Mouse (Mus musculus) CD8-positive naive resting alpha-beta T cell, adult 2 months (primary cell): ENCODE measurements around the gene Il18r1.

Experiments
- DNase-seq, 2 experiments: peaks; one replicate each; pipeline ENCODE4 v3.0.0; 2022; ENCODE audit warnings: low read depth in 2 of 2, low spot score in 2 of 2

Il18r1 gene

GRCm38 (mm10) chr1:40465477-40466430 is at the start of gene Il18r1:
Gene Il18r1 (plus strand): TSS chr1:40465552.
- DNase-seq = peak; percentile 70 to 75

GRCm38 (mm10) chr1:40417034-40417433 is 48.3 kb upstream of the Il18r1 start:
- no peak for DNase-seq

DNA sequence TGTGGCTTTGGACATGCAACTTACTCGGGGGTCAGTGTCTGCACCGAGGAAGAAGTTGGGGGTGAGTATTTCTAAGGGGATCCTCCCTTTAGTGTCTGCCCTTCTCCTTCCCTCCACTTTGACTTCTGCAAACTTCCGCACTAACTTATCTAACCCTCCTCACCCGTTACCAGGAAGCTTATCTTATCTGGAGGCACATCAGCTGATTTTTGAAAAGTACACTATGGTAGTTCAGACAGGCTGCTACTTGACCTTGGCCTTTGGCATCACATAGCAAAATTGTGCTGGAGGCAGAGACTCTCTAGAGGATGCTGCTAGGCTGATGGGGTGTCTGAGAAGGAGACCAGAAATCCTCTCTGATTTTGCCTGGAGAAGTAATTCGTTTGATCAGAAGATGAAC is 46.8 kb upstream of the Il18r1 start:
- no peak for DNase-seq

DNA sequence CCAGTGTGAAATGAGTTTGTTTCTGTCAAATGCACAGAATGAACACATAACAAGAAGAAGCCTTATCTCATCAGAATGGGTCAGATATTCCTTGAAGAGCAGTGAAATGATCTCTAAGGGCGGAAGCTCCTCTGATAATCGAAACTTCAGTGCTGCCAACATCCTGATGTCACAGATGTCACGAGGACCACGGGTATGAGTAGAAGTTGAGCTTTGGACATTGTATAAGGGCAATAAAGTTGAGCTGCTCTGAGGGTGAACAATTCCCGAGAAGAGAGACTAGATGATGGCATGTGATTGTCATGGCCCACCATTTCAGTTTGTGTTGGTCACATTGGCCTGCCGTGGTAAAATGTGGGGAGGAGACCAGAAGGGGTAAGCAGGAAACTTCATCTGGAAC is 41.5 kb upstream of the Il18r1 start:
- DNase-seq = no peak

- DNase-seq = no peak
Observed at GRCm38 (mm10) chr1:40427270-40427669, 38.1 kb upstream of the Il18r1 start.

GRCm38 (mm10) chr1:40427901-40428300 is 37.5 kb upstream of the Il18r1 start:
- DNase-seq = no peak

GRCm38 (mm10) chr1:40428910-40429675 is 36.3 kb upstream of the Il18r1 start, which contains the start of gene Il1rl1:
Gene Il1rl1 (plus strand): TSS chr1:40429570.
- no peak for DNase-seq

- no peak for DNase-seq
Observed at GRCm38 (mm10) chr1:40430143-40430834, 35.1 kb upstream of the Il18r1 start.

DNA sequence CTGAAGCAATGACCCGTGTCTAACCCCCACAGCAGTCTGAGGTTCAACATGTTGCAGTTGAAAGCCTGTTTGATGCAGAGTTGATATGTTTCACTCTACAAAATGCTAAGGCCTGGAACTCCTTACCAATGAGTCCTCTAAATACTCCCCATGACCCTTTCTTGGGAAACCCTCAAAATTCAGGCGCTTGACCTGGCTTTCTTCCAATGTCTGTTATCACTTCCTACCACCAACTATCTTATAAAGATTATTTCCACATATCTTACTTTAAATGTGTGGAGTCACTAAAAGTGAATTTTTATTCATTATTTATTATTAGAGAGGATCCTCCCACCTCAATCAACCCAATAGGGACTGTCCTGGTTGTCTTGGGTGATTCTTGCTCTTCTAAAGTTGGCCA is 33.2 kb upstream of the Il18r1 start:
- DNase-seq = no peak

DNA sequence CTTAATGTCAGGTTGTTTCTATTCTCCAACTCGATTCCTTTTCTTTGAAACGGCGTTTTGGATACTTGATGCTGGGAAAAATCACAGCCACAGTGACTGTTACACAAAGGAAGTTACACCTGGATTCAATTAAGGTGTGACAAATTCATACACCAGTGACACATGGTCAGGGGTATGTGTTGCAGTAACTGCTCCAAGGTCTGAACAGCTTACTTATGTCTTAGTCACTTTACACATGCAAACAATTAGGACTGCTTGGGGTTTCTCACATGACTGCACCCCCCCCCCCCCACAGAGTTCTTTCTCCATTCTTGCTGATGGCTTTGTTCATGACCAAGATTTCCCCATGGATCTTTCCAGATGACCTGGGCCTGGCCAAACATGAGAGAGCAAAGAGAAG is 29.4 kb upstream of the Il18r1 start:
- DNase-seq = no peak

DNA sequence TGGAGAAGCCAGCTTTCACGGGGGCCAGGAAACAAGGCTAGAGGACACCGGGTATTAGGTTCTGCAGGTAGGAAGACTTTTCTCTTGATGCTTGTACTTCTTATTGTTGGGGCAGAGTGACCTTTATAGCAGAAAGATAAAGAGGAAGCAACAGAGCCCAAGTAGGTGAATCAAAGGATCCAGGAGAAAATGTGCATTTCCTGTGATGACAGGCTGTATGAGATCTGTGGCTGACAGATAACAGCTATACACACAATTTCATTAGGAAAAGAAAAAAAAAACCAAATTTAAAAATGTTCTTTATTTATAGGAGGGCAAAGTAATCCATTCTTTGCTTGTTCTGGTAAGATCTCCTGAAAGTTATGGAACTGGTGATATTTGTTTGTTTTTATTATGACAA is 28.0 kb upstream of the Il18r1 start:
- DNase-seq = no peak

DNA sequence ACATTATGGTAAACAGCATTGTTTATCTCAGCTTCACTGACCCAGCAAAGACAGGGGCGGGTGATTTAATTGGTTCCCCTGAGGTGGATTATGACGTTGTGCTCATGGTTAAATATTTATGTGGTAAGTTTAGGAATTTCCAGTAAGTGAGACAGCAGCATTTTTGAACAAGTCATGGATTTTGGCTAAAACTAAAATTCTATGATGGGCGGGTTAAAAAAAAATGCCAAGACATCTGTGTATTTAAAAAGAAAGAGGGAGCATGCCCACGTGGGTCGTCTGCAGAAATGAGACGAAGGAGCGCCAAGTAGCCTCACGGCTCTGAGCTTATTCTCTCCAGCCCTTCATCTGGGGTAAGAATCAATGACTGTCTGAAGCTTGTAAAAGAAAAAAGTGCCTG is 25.8 kb upstream of the Il18r1 start:
- DNase-seq = no peak

DNA sequence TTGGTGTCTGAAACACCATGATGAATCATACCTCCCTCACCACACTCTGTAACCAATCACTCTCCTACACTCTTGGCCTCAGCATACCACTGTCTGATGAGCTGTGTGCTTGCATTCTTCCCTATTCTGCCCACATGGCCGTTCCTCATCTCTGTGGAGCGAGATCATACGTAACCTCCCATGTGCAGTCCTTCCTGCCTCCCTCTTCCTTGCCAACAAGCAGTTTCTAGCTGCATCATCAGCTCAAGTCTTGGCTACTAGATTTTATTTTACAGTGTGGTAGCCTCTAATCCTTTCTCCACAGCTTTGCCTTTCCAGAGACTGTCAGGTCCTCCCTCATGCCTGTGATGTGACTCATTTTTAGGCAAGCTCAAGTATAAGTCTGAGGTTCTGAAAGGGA is 20.6 kb upstream of the Il18r1 start:
- no peak for DNase-seq

- DNase-seq = no peak
Observed at GRCm38 (mm10) chr1:40467306-40467705, 2.0 kb downstream of the Il18r1 start.

- no peak for DNase-seq
Observed at GRCm38 (mm10) chr1:40468805-40469204, 3.5 kb downstream of the Il18r1 start.

GRCm38 (mm10) chr1:40469900-40470299 is 4.5 kb downstream of the Il18r1 start:
- peak in 1 of 2 experiments; percentile 30 for DNase-seq

GRCm38 (mm10) chr1:40472401-40472800 is 7.0 kb downstream of the Il18r1 start:
- DNase-seq = no peak

DNA sequence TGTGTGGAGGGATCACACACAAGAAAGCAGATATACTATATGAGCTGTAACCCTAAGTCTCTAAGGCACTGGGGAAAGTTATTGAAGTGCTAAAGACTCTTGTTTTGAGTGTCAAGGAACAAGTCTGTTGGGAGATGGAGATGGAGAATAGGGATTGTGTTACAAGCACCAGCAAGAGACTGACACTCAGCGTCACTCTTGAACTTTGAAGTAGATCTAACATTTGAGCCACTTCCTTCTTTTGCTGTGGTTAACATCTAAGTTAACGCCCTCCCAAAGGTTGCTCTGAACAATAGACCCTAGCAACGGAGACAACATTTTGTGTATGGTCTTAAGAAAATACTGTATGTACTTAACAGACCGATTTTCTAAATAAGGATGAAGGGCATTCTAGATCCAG is 8.3 kb downstream of the Il18r1 start:
- peak; percentile 31 to 42 for DNase-seq

DNA sequence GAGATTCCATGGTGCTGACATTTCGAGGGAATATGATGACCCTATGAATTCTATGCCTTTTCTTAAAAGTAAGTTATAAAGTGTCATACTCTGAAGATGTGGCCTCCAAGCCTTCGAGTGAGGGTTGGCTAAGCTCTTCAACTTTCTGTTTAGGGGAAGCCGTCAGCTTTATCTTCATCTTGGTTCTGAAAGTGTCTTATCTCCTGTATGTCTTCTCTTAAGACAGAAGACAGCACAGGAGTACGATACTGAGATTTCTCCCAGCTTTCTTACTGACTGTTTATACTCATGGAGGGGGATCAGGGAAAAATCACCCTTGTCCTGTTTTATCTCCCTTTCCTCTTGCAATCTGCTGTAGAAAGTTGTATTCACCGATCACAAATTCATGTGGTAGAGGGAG is 9.0 kb downstream of the Il18r1 start:
- no peak for DNase-seq

GRCm38 (mm10) chr1:40475697-40476096 is 10.3 kb downstream of the Il18r1 start:
- peak; percentile 45 to 69 for DNase-seq

DNA sequence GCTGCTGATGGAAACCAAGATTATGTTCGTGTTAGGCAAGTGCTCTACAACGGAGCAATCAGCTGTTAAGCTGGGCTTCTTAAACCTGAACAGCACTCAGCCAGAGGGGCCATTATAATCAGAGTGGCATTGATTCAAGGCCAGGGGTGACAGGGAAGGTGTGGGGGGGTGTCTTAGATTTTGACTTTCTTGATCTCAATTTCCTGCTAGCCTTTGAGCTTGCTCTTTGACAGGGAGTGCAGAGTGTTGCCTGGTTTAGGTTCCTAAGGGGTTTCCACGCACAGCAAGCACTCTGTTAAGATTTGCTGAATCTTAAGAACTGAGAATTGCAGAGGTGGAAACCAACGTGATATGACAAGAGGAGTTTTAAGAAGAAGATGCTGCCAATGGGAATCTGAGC is 11.4 kb downstream of the Il18r1 start:
- no peak for DNase-seq
